Mouse (Mus musculus) forebrain, embryonic 13.5 days (tissue): ENCODE data around the gene Slc22a23. TPM values are rescaled to one million over a fixed set of nuclear protein-coding genes. Genes with fewer than 3 reads are reported as not detected.

Experiments
- ATAC-seq: fragments of 200-750 bp; cut with Nextera tagmentation; 2 replicates; pipeline ENCODE4 v1.8.0; 2017
- H3K27ac ChIP-seq: fragments of 300-500 bp; sonication (generic); 2 replicates; pipeline ENCODE4 v1.5.1; 2015; ENCODE audit warnings: inconsistent platforms, mild to moderate bottlenecking, moderate library complexity
- H3K27me3 ChIP-seq: fragments of 300-500 bp; sonication (generic); 2 replicates; pipeline ENCODE4 v1.6.1; 2015; ENCODE audit warnings: mild to moderate bottlenecking, inconsistent platforms
- H3K36me3 ChIP-seq: fragments of 300-500 bp; sonication (generic); 2 replicates; pipeline ENCODE4 v1.6.1; 2015; ENCODE audit warnings: mild to moderate bottlenecking, inconsistent platforms; ENCODE audit not compliant: poor library complexity, severe bottlenecking
- H3K4me1 ChIP-seq: fragments of 300-500 bp; sonication (generic); 2 replicates; pipeline ENCODE4 v1.6.1; 2015; ENCODE audit warnings: inconsistent platforms
- H3K4me2 ChIP-seq: fragments of 300-500 bp; sonication (generic); 2 replicates; pipeline ENCODE4 v1.6.1; 2015; ENCODE audit warnings: inconsistent platforms, mild to moderate bottlenecking, moderate library complexity
- H3K4me3 ChIP-seq: fragments of 300-500 bp; sonication (generic); 2 replicates; pipeline ENCODE4 v1.5.1; 2015; ENCODE audit warnings: mild to moderate bottlenecking, inconsistent platforms
- H3K9ac ChIP-seq: fragments of 300-500 bp; sonication (generic); 2 replicates; pipeline ENCODE4 v1.6.1; 2015; ENCODE audit warnings: mild to moderate bottlenecking, inconsistent platforms
- H3K9me3 ChIP-seq: fragments of 300-500 bp; sonication (generic); replicated peaks from 2 replicates; pipeline ENCODE4 v1.6.1; 2016; ENCODE audit warnings: inconsistent platforms
- WGBS: fragments of 180-500 bp; shearing (Covaris S2); methylation state at CpG from one replicate; pipeline ENCODE4 v1.1.7; 2015; 5-methylcytosine and 5-hydroxymethylcytosine counted together
- polyA plus RNA-seq: library from polyadenylated mRNA; unstranded; fragments of >200 nt; fragmentation: Nextera tagmentation; extraction: Ambion mirVana; gene quantifications from 2 replicates; pipeline ENCODE4 v1.2.1, GENCODE M21; 2015

Slc22a23 gene
- polyA plus RNA-seq, 1 experiment from 2014 or later, result 10.2 TPM

DNA sequence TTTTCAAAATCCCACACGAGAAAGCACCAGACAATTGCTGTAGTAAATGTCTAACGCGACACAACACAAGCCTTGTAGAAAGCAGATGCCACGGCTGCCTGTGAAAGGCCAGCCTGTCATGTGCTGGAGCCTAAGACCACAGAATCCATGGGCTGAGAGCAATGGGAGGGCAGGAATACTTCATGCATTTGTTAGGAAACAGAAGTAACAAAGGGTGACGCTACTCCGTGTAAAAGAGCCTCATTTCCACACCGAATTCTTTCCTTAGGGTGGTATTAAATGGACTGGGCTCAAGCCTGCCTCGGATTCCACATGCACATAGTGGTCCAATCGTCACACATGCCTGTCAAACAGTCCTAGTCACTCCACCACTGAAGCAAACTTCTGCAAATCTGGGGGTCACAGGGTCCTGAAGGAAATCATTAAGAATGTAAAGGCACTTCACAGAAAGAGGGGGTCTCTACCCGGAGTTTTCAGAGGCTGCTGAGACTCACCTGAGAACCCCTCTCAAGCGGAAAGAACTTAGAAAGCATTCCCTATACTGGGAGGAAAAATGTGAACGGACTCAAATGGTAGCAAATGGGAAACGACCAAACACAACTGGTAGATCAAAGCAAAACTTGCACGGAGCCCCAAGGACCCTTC is 106.2 kb downstream of the Slc22a23 start:
- H3K27me3 ChIP-seq, result no peaks in the 10 kb centered on the region
- peak overlapping the region; percentile 90 for H3K27ac ChIP-seq
- no peak overlapping the region for H3K4me3 ChIP-seq
- peak; percentile 78 for ATAC-seq
- peaks cover 61% of the 10 kb centered on the region for H3K4me1 ChIP-seq
- no peaks in the 10 kb centered on the region for H3K36me3 ChIP-seq
- peak overlapping the region; percentile 44 for H3K4me2 ChIP-seq
- H3K9me3 ChIP-seq, result no peaks in the 10 kb centered on the region
- 2% methylated on average over 14 of the region's 14 CpGs for WGBS
- no peak overlapping the region for H3K9ac ChIP-seq

DNA sequence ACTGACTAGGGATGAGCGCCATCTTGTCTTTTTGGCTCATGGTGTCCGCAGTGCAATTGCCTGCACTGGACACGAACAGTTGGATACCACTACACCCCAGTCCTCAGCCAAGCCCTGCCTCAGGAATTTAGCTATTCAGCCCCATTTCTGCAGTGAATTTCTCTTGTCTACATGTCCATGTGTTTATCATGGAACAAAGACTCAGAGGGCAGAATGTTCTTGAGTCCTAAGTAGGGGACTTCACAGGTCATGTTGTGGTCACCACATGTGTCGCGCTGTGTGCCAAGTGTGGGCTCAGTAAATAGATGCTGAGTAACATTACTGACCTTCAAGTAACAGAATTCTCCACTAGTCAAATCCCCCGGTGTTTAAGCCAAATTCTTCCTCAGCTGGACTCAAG is 109.9 kb downstream of the Slc22a23 start:
- H3K9me3 ChIP-seq, result no peaks in the 10 kb centered on the region
- H3K27me3 ChIP-seq, result no peaks in the 10 kb centered on the region
- H3K36me3 ChIP-seq, result no peaks in the 10 kb centered on the region
- WGBS, result 97% methylated on average over 6 of the region's 6 CpGs
- H3K4me2 ChIP-seq, result no peak overlapping the region
- no peak overlapping the region for H3K4me3 ChIP-seq
- H3K9ac ChIP-seq, result no peak overlapping the region
- peaks cover 35% of the 10 kb centered on the region for H3K4me1 ChIP-seq
- ATAC-seq, result no peak
- H3K27ac ChIP-seq, result no peak overlapping the region

DNA sequence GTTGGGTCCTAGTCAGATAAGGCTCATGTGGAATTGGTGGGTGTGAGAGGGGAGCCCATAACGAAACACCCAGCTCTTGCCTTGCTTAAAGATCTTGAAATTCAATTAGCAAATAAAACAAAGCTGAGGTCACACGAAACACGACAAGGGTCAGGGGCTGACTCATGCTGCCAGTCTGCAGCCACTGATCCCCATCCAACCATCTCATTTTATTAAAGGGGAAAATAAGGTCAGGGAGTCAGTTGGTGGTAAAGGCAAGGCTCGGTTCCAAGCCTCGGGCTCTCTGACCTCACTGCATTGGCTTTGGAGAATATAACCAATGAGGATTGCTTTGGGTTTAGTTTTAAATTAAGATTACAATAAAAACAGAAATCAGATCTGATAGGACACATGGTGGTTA is 110.5 kb downstream of the Slc22a23 start:
- ATAC-seq, result no peak
- H3K9ac ChIP-seq, result no peak overlapping the region
- no peak overlapping the region for H3K27ac ChIP-seq
- H3K27me3 ChIP-seq, result no peaks in the 10 kb centered on the region
- H3K36me3 ChIP-seq, result no peaks in the 10 kb centered on the region
- no peak overlapping the region for H3K4me3 ChIP-seq
- H3K9me3 ChIP-seq, result no peaks in the 10 kb centered on the region
- no peak overlapping the region for H3K4me2 ChIP-seq
- 49% methylated on average over 5 of the region's 5 CpGs for WGBS
- H3K4me1 ChIP-seq, result peaks cover 29% of the 10 kb centered on the region

DNA sequence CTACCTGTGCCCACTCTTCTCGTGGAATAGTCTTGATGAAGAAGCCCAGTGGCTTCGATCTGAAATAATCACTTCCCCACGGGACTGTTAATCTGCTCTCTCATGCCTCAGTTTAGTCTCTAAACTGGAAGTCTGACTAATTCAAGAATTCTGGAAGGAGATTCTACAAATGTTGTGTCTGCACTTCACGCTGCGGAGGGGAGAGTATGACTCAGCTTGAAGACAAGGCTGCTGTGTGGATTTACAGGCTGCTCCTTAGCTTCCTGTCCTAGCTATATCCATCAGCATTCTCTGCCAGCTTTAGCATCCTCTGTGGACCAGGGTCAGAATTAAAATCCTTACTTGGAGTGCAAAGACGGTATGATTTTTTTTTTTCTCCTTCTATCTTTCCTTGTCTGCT is 112.0 kb downstream of the Slc22a23 start:
- H3K4me1 ChIP-seq, result peaks cover 25% of the 10 kb centered on the region
- 84% methylated on average over 6 of the region's 6 CpGs for WGBS
- H3K27ac ChIP-seq, result no peak overlapping the region
- H3K27me3 ChIP-seq, result no peaks in the 10 kb centered on the region
- no peaks in the 10 kb centered on the region for H3K36me3 ChIP-seq
- no peaks in the 10 kb centered on the region for H3K9me3 ChIP-seq
- ATAC-seq, result no peak
- H3K4me2 ChIP-seq, result no peak overlapping the region
- no peak overlapping the region for H3K4me3 ChIP-seq
- no peak overlapping the region for H3K9ac ChIP-seq

DNA sequence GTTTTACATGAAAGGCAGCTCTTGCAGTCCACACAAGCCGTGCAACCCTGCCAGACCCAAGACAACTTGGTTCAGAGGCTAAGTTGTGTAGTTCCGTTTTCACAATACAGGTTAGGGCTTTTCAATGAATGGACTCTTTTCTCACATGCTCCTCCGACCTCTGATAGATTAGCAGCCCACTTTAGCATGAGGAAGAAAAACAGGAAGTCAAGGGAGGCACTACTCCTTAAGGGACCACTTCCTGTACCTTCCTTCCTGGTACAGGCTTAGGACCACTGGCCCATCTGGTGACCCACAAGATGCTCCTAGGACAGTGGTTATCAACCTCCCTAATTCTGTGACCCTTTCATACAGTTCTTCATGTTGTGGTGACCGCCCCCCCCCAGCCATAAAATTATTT is 116.1 kb downstream of the Slc22a23 start:
- ATAC-seq, result no peak
- Histone ChIP-seq H3K4me2 (no peak overlapping the region), H3K9ac (no peak overlapping the region), H3K36me3 (no peaks in the 10 kb centered on the region), H3K9me3 (no peaks in the 10 kb centered on the region), H3K27ac (no peak overlapping the region), H3K4me1 (peaks cover 43% of the 10 kb centered on the region), H3K27me3 (no peaks in the 10 kb centered on the region), H3K4me3 (no peak overlapping the region)
- 65% methylated on average over 4 of the region's 4 CpGs for WGBS

DNA sequence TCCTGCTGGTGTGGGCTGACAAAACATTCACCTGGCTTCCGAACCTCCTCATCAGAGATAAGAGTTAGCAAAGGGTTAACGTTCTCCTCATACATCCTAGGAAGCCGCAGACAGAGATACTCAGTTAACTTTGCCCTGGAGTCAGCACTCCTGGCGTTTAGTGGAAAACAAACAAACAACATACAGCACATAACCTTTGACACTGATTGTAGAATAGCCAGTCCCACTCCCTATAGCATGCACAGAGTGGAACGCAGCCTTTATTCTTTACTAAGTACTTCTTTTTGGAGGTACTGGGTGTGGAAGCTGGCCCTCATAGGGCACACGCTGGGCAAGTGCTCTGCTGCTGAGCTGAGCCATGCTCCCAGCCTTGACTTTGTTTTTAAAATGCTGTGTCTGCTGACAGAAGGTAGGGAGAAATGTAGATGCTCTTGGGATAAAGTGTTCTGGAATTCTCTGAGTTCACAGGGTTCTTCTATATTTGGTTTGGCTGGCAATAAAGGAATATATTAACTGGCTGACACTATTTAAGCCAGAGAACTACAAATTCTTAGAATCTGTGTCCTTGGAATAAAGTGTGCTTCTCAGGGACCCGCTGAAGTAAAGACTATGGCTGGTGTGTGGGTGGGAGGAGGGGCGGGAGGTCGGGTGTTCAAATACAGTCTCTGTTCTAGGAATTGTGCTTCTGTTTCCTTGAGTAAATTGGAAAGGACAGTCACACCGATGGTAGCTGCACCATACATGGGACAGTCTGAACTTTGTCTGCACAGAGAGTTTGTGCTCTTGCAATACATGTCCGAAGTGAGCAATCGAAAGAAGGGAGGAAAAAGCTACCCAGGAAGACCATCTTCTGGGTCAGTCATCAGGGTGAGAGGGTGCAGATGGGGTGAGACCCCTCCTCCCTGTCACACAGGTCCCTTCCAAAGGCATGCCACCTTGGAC is 117.0 kb downstream of the Slc22a23 start:
- Histone ChIP-seq H3K27ac (no peak overlapping the region; the same call in none of the 2 replicates), H3K9ac (no peak overlapping the region), H3K4me1 (peaks cover 52% of the 10 kb centered on the region), H3K4me2 (no peak overlapping the region), H3K36me3 (no peaks in the 10 kb centered on the region), H3K27me3 (no peaks in the 10 kb centered on the region), H3K4me3 (no peak overlapping the region), H3K9me3 (no peaks in the 10 kb centered on the region)
- ATAC-seq, result no peak
- 32% methylated on average over 12 of the region's 12 CpGs for WGBS

DNA sequence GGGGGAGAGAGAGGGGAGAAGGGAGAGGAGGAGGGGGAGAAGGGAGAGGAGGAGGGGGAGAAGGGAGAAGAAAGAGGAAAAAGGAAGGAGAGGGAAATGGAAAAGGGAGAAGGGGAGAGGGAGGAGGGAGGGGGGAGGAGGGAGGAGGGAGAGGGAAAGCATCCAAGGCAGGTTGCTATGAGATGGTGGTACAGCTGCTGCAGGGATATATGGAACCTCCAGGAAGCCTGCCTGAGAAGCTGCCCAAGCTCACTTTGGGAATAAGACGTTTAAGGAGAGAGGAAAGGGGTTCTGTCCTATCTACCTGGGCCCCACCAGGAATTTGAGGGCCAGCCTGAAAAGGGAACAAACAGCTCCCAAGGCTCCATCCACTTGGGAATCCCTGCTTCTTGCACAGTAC is 118.0 kb downstream of the Slc22a23 start:
- H3K9me3 ChIP-seq, result no peaks in the 10 kb centered on the region
- no peaks in the 10 kb centered on the region for H3K36me3 ChIP-seq
- H3K4me3 ChIP-seq, result no peak overlapping the region
- H3K27me3 ChIP-seq, result no peaks in the 10 kb centered on the region
- H3K9ac ChIP-seq, result no peak overlapping the region
- H3K4me1 ChIP-seq, result peaks cover 57% of the 10 kb centered on the region
- peak; percentile 46; the same call in 1 of the 2 replicates for ATAC-seq
- H3K4me2 ChIP-seq, result no peak overlapping the region
- WGBS, result 0% methylated on average over 1 of the region's 1 CpGs
- H3K27ac ChIP-seq, result no peak overlapping the region

DNA sequence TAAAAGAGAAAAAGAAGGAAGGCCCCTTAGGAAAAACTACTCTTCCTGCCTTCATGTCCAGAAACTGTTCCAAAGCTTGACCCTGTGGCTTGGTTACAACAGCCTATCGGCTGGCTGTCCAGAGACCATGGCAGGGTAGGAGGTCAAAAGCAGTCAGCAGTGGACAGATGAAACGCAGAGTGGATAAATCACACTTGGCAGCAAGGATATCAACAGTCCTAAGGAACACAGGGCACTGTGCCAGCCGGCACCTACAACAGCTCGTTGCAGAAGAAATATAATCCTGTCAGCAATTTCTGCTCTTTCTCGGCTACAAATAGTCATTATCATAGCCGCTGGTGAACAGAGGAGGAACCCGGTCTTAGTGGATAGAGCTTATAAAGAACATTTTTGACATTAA is 122.0 kb downstream of the Slc22a23 start:
- no peak overlapping the region for H3K4me3 ChIP-seq
- no peak for ATAC-seq
- H3K9me3 ChIP-seq, result no peaks in the 10 kb centered on the region
- no peak overlapping the region for H3K9ac ChIP-seq
- H3K27ac ChIP-seq, result peak overlapping the region; percentile 62
- peaks cover 63% of the 10 kb centered on the region for H3K4me1 ChIP-seq
- peaks cover 11% of the 10 kb centered on the region; the same call in 1 of the 2 replicates for H3K36me3 ChIP-seq
- no peak overlapping the region for H3K4me2 ChIP-seq
- WGBS, result 37% methylated on average over 7 of the region's 7 CpGs
- no peaks in the 10 kb centered on the region for H3K27me3 ChIP-seq

DNA sequence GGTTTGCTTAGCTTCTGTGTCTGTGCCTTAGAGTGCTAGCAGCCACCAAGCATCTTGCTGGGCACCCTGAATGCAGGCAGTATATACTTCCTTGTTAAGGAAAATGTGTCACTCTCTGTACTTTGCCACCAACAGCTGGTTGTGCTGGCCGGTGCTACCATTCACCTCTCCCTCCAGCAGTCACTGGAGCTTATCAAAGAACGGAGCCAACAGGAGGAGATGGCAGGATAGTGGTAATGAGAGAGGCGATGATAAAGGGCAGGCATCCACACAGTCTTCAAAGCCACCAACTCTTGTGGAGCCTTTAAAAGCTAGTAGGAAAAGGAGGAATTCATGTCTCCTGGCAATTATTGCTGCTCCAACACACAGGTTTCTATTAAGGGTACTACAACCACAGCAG is 125.3 kb downstream of the Slc22a23 start:
- no peak overlapping the region for H3K27ac ChIP-seq
- H3K4me3 ChIP-seq, result no peak overlapping the region
- H3K36me3 ChIP-seq, result peaks cover 11% of the 10 kb centered on the region; the same call in 1 of the 2 replicates
- H3K4me2 ChIP-seq, result no peak overlapping the region
- H3K9me3 ChIP-seq, result no peaks in the 10 kb centered on the region
- H3K27me3 ChIP-seq, result no peaks in the 10 kb centered on the region
- peaks cover 40% of the 10 kb centered on the region for H3K4me1 ChIP-seq
- H3K9ac ChIP-seq, result no peak overlapping the region
- 0 out of 2 replicates have a peak, but pooled peaks have one; percentile 13 for ATAC-seq
- 84% methylated on average over 3 of the region's 3 CpGs for WGBS

DNA sequence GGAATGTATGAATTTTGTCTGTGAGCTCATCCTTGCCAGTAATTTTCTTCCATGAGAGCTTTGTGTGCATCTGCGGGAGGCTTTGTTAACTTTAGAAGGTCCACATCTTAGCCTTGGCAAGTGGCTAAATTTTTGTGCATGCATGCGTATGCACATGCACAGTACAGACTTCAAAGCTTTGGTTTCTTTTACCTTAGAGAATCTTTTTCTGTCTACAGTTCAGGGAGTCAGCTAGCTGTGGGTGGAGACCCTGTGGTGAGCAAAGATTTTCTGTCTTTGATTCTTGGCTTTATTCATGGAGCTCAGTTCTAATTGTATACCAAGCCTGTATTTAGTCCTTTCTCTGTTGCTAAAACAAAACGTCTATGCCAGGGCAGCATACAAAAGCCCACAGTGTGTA is 126.2 kb downstream of the Slc22a23 start:
- Histone ChIP-seq H3K4me3 (no peak overlapping the region), H3K9me3 (no peaks in the 10 kb centered on the region), H3K27me3 (no peaks in the 10 kb centered on the region), H3K27ac (peak overlapping the region; percentile 10), H3K9ac (no peak overlapping the region), H3K4me1 (peaks cover 33% of the 10 kb centered on the region), H3K4me2 (no peak overlapping the region), H3K36me3 (peaks cover 17% of the 10 kb centered on the region)
- no peak; the same call in 1 of the 2 replicates for ATAC-seq
- WGBS, result 38% methylated on average over 3 of the region's 3 CpGs

DNA sequence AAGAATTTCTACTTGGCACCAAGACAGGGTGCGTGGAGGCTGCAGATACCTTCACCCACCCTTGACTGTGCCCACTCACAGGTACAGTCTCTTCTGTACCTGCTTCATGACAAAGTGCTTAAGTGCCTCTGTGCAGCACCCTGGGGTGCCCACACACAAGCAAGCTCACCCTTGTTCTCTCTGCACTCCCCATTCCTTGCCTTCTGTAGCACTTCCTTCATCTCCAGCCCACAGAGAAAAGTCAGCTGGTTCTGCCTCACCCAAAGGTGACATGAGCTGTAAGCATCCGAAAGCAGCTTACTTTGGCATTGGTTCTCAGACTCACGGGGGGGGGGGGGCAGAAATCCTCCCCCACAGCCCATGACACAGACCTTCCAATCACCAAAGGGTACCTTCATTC is 130.1 kb downstream of the Slc22a23 start:
- WGBS, result 85% methylated on average over 3 of the region's 3 CpGs
- Histone ChIP-seq H3K4me2 (no peak overlapping the region), H3K27ac (no peak overlapping the region), H3K27me3 (no peaks in the 10 kb centered on the region), H3K9ac (no peak overlapping the region), H3K4me3 (no peak overlapping the region), H3K9me3 (no peaks in the 10 kb centered on the region), H3K4me1 (peaks cover 13% of the 10 kb centered on the region), H3K36me3 (peaks cover 21% of the 10 kb centered on the region)
- no peak for ATAC-seq

DNA sequence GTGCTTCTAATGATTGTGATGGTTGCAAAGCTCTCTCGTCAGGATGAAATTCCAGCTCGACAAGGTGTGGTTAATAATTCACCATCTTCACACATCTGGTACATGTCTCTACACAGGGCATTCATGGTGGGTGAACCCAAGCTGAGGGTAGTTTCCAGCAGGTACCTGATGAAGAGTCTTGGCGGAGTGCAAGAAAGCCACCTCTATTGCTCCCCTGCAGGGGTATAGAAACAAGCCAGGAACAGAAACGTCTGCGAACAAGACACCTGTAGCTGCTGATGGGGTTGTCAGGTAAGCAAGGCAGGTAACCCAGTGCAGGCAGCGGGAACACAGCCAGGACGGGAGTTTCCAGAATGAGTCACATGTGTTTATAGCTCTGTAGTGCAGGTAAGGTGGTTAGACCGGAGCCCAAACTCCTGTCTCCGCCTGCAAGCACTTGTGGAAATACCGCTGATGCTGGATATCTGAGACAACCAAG is 132.2 kb downstream of the Slc22a23 start:
- no peak overlapping the region for H3K4me3 ChIP-seq
- no peak for ATAC-seq
- WGBS, result 76% methylated on average over 10 of the region's 10 CpGs
- peaks cover 21% of the 10 kb centered on the region for H3K36me3 ChIP-seq
- H3K27ac ChIP-seq, result no peak overlapping the region
- H3K27me3 ChIP-seq, result no peaks in the 10 kb centered on the region
- no peak overlapping the region for H3K4me2 ChIP-seq
- no peak overlapping the region for H3K9ac ChIP-seq
- H3K9me3 ChIP-seq, result no peaks in the 10 kb centered on the region
- H3K4me1 ChIP-seq, result peaks cover 6% of the 10 kb centered on the region; the same call in 1 of the 2 replicates
